Mouse (Mus musculus): ENCODE results near the gene Jup. TPM values are rescaled to one million over a fixed set of nuclear protein-coding genes. Genes with fewer than 3 reads are reported as not detected.

Gene Jup
- polyA plus RNA-seq (2014; fragmentation: Nextera tagmentation; extraction: Ambion mirVana): 93.4 and 106 TPM in 2 replicates

DNA sequence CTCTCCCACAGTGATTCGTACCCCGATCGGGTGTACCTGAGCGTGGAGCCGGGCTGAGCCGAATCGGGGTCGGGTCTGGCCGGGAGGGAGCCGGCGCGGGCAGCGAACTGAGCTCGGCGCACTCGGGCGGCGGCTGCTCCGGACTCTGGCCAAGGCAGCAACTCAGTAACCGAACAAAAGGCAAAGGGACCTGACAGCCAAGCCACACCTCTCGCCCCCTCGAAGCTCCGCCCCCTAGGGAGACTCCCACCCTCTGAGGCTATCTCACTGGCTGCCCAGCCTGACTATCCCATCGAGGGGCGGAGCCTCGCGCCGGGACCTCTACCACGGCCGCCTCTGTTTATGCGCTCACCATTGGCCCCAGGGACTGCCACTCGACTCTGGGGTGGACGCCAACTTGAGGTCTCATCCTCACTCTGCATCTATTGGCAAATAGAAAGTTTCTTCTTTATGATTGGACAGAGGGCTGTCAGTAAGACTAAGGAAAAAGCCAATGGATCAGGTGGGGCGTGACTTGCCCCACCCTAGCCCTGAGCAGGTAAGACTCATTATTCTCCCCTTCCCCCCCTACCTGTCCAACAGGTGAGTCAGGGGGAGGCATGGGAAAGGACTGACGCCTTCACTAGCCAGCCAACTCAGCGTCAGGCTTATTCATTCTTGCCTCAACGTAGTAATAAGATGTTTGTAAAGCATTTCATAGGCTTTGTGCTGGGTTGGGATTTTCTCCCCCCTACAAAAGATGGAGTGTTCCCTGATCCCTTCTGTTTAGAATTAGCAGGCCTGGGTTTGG, at the start of gene Jup:
Gene Jup, minus strand, starts transcription at position 164 of the 790 bp plus-strand sequence.
- DNase-seq (ENCODE audit: low spot score): peak; percentile 99
- under 1% methylated on average over 37 of the region's 37 CpGs for WGBS
- Histone ChIP-seq H3K9me3 (ENCODE audit: control insufficient read depth, low read length) (no peaks in the 10 kb centered on the region), H3K9ac (ENCODE audit: low read length) (peak within 1 kb of the TSS; percentile 80), H3K4me3 (ENCODE audit: low read depth, low read length) (peak within 1 kb of the TSS; percentile 78), H3K27me3 (replicated peaks; ENCODE audit: control insufficient read depth, insufficient read depth, low read length) (no peaks in the 10 kb centered on the region), H3K36me3 (ENCODE audit: control insufficient read depth, insufficient read depth, low read length) (no peaks in the 10 kb centered on the region), H3K4me2 (ENCODE audit: low read length) (peak within 1 kb of the TSS; percentile 81), H3K4me1 (replicated peaks; ENCODE audit: control insufficient read depth, insufficient read depth, low read length) (peaks cover 39% of the 10 kb centered on the region), H3K27ac (ENCODE audit: low read depth) (peak within 1 kb of the TSS; percentile 88)
- peak; percentile 97 for ATAC-seq (replicated peaks; ENCODE audit: low FRiP score, low TSS enrichment, low read depth)

DNA sequence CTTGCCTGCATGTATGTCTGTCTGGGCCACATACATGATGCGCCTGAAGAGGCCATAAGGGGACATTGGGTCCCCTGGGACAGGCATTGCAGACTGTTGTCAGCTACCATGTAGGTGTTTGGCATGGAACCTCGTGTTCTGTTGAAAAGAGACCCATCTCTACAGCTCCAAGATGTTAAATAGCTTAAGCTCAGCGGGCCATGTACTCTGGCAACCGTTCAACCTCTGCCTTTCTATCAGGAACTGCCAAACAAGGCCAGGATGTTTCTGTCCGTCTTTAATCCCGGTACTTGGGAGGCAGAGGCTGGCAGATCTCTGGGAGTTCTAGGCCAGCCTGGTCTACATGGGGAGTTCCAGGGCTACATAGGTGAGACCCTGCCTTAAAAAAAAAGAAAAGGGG, 45.1 kb upstream of the Jup start:
- no peak overlapping the region for H3K4me3 ChIP-seq (ENCODE audit: low read depth, low read length)
- H3K4me2 ChIP-seq (ENCODE audit: low read length): no peak overlapping the region
- H3K36me3 ChIP-seq (ENCODE audit: control insufficient read depth, insufficient read depth, low read length): peaks cover 13% of the 10 kb centered on the region; the same call in 1 of the 2 replicates
- no peak overlapping the region for H3K9ac ChIP-seq (ENCODE audit: low read length)
- no peak for DNase-seq (ENCODE audit: low spot score)
- H3K27me3 ChIP-seq (replicated peaks; ENCODE audit: control insufficient read depth, insufficient read depth, low read length): no peaks in the 10 kb centered on the region
- H3K27ac ChIP-seq (ENCODE audit: low read depth): no peak overlapping the region
- peaks cover 6% of the 10 kb centered on the region; the same call in 1 of the 2 replicates for H3K4me1 ChIP-seq (replicated peaks; ENCODE audit: control insufficient read depth, insufficient read depth, low read length)
- H3K9me3 ChIP-seq (ENCODE audit: control insufficient read depth, low read length): no peaks in the 10 kb centered on the region
- no peak for ATAC-seq (replicated peaks; ENCODE audit: low FRiP score, low TSS enrichment, low read depth)
- 88% methylated on average over 6 of the region's 6 CpGs for WGBS

DNA sequence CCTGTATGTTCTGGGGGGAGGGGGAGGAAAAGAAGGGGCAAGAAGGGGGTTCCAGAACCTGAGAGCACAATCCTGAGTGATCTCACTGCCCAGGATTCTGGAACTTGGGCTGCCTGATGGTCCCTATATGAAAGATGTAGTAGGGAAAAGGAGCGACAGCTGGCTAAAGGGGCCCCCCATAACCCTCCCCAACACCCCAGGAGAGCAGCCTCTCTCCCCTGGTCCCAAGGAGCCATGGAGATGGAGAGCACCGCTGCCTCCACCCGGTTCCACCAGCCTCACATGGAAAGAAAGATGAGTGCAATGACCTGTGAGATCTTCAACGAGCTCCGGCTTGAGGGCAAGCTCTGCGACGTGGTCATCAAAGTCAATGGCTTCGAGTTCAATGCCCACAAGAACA, 44.2 kb upstream of the Jup start, which contains the start of the genes Nt5c3b and Klhl10:
Gene Nt5c3b, minus strand, starts transcription at position 12 of the 400 bp plus-strand sequence.
Gene Klhl10, plus strand, starts transcription at position 121 of the 400 bp plus-strand sequence.
- 85% methylated on average over 7 of the region's 8 CpGs for WGBS
- Histone ChIP-seq H3K36me3 (ENCODE audit: control insufficient read depth, insufficient read depth, low read length) (peaks cover 21% of the 10 kb centered on the region; the same call in 1 of the 2 replicates), H3K4me1 (replicated peaks; ENCODE audit: control insufficient read depth, insufficient read depth, low read length) (peaks cover 6% of the 10 kb centered on the region; the same call in 1 of the 2 replicates), H3K9me3 (ENCODE audit: control insufficient read depth, low read length) (no peaks in the 10 kb centered on the region), H3K4me2 (ENCODE audit: low read length) (peak within 1 kb of the TSS; percentile 70), H3K27ac (ENCODE audit: low read depth) (peak within 1 kb of the TSS; percentile 67; the same call in 1 of the 2 replicates), H3K27me3 (replicated peaks; ENCODE audit: control insufficient read depth, insufficient read depth, low read length) (no peaks in the 10 kb centered on the region), H3K4me3 (ENCODE audit: low read depth, low read length) (peak within 1 kb of the TSS; percentile 92), H3K9ac (ENCODE audit: low read length) (peak within 1 kb of the TSS; percentile 90)
- ATAC-seq (replicated peaks; ENCODE audit: low FRiP score, low TSS enrichment, low read depth) (no peak), DNase-seq (ENCODE audit: low spot score) (no peak)

DNA sequence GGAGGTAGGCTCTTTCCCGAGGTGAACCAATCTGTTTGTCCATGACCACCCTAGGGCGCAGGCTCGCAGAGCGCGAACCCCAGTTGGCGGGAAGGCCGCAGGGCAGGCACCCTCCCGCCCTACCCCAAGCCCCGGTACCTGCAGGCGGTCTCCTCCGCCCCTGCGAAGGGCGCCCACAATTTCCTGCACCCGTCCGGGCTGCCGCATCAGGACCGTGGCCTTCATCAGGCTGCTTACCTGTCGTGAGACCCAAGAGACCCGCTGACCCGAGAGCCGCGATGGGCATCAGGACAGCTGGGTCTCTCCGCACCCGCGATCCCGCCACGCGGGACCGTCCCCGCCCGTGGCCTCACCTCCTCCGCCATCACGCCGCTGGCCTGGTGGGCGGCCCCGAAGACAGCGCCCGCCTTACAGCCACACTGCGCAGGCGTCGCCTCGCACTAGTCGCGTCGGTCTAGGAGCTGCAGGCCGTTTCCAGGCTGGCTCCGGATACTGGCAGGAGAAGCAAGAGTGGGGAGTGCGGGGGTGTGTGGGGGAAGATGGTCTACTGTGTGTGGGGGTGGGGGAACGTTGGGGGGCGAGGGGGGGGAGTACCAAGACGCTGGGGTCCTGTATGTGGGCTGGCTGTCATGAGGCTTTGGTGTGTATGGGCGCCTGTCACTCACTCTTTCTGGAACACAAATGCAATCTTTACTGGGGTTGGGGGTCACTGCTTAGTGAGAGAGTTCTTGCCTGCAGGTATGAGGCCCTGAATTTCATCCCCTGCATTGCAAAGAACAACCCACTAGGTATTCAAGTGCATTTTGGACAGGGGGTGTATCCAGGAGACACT, 43.3 kb upstream of the Jup start:
- DNase-seq (ENCODE audit: low spot score) (peak; percentile 86), ATAC-seq (replicated peaks; ENCODE audit: low FRiP score, low TSS enrichment, low read depth) (peak; percentile 97)
- Histone ChIP-seq H3K9me3 (ENCODE audit: control insufficient read depth, low read length) (no peaks in the 10 kb centered on the region), H3K27me3 (replicated peaks; ENCODE audit: control insufficient read depth, insufficient read depth, low read length) (no peaks in the 10 kb centered on the region), H3K36me3 (ENCODE audit: control insufficient read depth, insufficient read depth, low read length) (peaks cover 30% of the 10 kb centered on the region; the same call in 1 of the 2 replicates), H3K4me2 (ENCODE audit: low read length) (peak overlapping the region; percentile 70), H3K4me1 (replicated peaks; ENCODE audit: control insufficient read depth, insufficient read depth, low read length) (peaks cover 6% of the 10 kb centered on the region; the same call in 1 of the 2 replicates), H3K9ac (ENCODE audit: low read length) (peak overlapping the region; percentile 90), H3K27ac (ENCODE audit: low read depth) (peak overlapping the region; percentile 67; the same call in 1 of the 2 replicates), H3K4me3 (ENCODE audit: low read depth, low read length) (peak overlapping the region; percentile 92)
- 2% methylated on average over 51 of the region's 52 CpGs for WGBS

DNA sequence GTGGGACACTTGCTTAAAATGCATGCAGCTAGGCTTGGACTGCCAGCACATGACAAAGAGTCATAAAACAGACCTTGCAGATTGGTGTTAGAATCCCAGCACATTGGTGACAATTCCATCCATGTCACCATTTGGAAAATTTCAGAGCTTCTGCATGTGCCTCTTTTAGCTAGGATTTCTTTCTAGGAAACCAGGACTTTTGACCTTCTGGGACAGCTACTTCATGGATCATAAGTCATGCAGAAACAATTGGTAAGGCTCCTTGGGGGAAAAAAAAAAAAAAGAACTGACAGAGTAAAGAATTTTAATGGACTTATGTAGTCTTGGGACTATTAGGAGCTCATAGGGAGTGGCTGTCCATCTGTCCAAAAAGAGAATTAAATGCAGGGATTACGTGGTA, 40.3 kb upstream of the Jup start:
- no peak overlapping the region for H3K4me2 ChIP-seq (ENCODE audit: low read length)
- peaks cover 6% of the 10 kb centered on the region; the same call in 1 of the 2 replicates for H3K4me1 ChIP-seq (replicated peaks; ENCODE audit: control insufficient read depth, insufficient read depth, low read length)
- DNase-seq (ENCODE audit: low spot score) (no peak), ATAC-seq (replicated peaks; ENCODE audit: low FRiP score, low TSS enrichment, low read depth) (no peak)
- WGBS: 97% methylated on average over 1 of the region's 1 CpGs
- no peak overlapping the region for H3K27ac ChIP-seq (ENCODE audit: low read depth)
- no peaks in the 10 kb centered on the region for H3K9me3 ChIP-seq (ENCODE audit: control insufficient read depth, low read length)
- no peak overlapping the region for H3K4me3 ChIP-seq (ENCODE audit: low read depth, low read length)
- no peak overlapping the region for H3K9ac ChIP-seq (ENCODE audit: low read length)
- H3K36me3 ChIP-seq (ENCODE audit: control insufficient read depth, insufficient read depth, low read length): peaks cover 47% of the 10 kb centered on the region
- H3K27me3 ChIP-seq (replicated peaks; ENCODE audit: control insufficient read depth, insufficient read depth, low read length): no peaks in the 10 kb centered on the region

DNA sequence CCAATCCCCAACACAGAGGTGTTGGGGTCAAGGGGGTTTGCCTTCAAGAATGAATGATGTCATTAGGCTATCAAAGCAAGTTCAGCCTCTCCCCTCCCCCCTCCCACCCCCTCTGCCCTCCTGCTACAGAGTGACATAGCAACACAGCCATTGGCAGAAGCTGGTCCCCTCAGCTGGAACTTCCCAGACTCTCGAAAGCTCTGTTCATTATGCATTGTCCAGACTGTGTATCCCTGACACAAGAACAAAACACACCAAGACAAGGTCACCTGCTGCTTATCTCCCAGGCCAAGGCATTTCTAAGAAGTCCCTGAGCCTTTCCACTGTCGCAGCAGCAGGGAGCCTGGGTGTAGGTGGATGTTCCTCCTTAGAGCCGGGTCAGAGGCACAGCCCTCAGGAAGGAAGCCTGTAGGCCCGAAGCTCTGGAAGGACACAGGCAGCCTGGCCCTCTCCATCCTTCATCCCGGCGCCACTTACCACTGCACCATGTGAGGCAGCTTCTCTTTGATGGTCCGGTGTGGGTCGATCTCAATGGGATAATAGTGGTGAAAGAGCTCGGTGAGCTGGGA, 38.2 kb upstream of the Jup start:
- Histone ChIP-seq H3K4me1 (replicated peaks; ENCODE audit: control insufficient read depth, insufficient read depth, low read length) (peaks cover 6% of the 10 kb centered on the region; the same call in 1 of the 2 replicates), H3K27ac (ENCODE audit: low read depth) (no peak overlapping the region), H3K9me3 (ENCODE audit: control insufficient read depth, low read length) (no peaks in the 10 kb centered on the region), H3K4me3 (ENCODE audit: low read depth, low read length) (no peak overlapping the region), H3K36me3 (ENCODE audit: control insufficient read depth, insufficient read depth, low read length) (peaks cover 65% of the 10 kb centered on the region), H3K27me3 (replicated peaks; ENCODE audit: control insufficient read depth, insufficient read depth, low read length) (no peaks in the 10 kb centered on the region), H3K9ac (ENCODE audit: low read length) (no peak overlapping the region), H3K4me2 (ENCODE audit: low read length) (no peak overlapping the region)
- 85% methylated on average over 9 of the region's 9 CpGs for WGBS
- no peak for DNase-seq (ENCODE audit: low spot score)
- ATAC-seq (replicated peaks; ENCODE audit: low FRiP score, low TSS enrichment, low read depth): no peak

DNA sequence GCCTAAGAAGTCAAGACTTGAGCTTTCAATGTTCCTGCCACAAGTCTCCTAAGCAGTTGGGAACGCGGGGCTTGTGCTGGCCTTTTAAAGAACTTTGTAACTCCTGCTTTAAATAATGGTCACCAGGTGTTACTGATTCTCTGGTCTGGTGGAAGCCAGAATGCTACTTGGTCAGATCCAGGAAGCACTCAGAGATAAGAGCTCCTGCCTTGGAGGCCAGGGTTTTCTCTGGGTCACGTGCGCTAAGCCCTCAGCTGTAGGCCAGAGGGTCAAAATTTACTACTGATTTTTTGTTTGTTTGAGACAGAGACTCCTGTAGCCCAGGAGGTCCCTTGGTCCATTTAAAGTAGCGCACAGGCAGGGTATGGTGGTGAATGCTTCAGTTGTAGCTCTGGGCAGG, 34.4 kb upstream of the Jup start:
- H3K9ac ChIP-seq (ENCODE audit: low read length): no peak overlapping the region
- 91% methylated on average over 5 of the region's 5 CpGs for WGBS
- H3K36me3 ChIP-seq (ENCODE audit: control insufficient read depth, insufficient read depth, low read length): peaks cover 66% of the 10 kb centered on the region
- no peak overlapping the region for H3K4me2 ChIP-seq (ENCODE audit: low read length)
- no peak for ATAC-seq (replicated peaks; ENCODE audit: low FRiP score, low TSS enrichment, low read depth)
- no peak overlapping the region for H3K27ac ChIP-seq (ENCODE audit: low read depth)
- no peaks in the 10 kb centered on the region for H3K9me3 ChIP-seq (ENCODE audit: control insufficient read depth, low read length)
- no peaks in the 10 kb centered on the region for H3K4me1 ChIP-seq (replicated peaks; ENCODE audit: control insufficient read depth, insufficient read depth, low read length)
- H3K27me3 ChIP-seq (replicated peaks; ENCODE audit: control insufficient read depth, insufficient read depth, low read length): no peaks in the 10 kb centered on the region
- DNase-seq (ENCODE audit: low spot score): no peak
- H3K4me3 ChIP-seq (ENCODE audit: low read depth, low read length): no peak overlapping the region

DNA sequence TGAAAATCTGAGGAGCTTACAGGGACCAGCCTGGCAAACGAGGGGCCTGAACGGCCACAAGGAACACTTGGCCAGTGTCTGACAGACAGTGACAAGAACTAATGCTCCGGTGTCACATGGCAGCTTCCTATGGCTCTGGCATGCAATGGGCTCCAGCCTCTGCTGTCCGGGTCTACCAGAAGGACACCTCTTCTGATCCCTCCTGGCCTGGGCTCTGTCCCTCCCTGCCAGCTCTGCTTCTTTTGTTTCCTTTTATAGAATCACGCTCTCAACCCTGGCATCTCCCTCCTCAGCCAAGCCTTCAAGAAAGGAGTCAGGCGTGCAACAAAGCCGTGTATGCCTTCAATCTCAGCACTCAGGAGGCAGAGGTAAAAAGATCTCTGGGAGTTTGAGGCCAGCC, 32.5 kb upstream of the Jup start:
- Histone ChIP-seq H3K9me3 (ENCODE audit: control insufficient read depth, low read length) (no peaks in the 10 kb centered on the region), H3K9ac (ENCODE audit: low read length) (no peak overlapping the region), H3K27me3 (replicated peaks; ENCODE audit: control insufficient read depth, insufficient read depth, low read length) (no peaks in the 10 kb centered on the region), H3K4me3 (ENCODE audit: low read depth, low read length) (no peak overlapping the region), H3K27ac (ENCODE audit: low read depth) (no peak overlapping the region), H3K4me2 (ENCODE audit: low read length) (no peak overlapping the region), H3K4me1 (replicated peaks; ENCODE audit: control insufficient read depth, insufficient read depth, low read length) (no peaks in the 10 kb centered on the region), H3K36me3 (ENCODE audit: control insufficient read depth, insufficient read depth, low read length) (peaks cover 54% of the 10 kb centered on the region)
- ATAC-seq (replicated peaks; ENCODE audit: low FRiP score, low TSS enrichment, low read depth) (no peak), DNase-seq (ENCODE audit: low spot score) (no peak)
- WGBS: 88% methylated on average over 7 of the region's 7 CpGs
